Mouse (Mus musculus) lung, embryonic 16.5 days (tissue): ENCODE data around the gene Polr1b. TPM values are rescaled to one million over a fixed set of nuclear protein-coding genes. Genes with fewer than 3 reads are reported as not detected.
A peak's percentile ranks its signal among the peaks of the same experiment; 100 is the strongest.

ENCODE experiments used
- ATAC-seq: fragments of 200-750 bp; cut with Nextera tagmentation; 2 replicates; pipeline ENCODE4 v1.8.0; 2017; ENCODE audit warnings: low read depth, mild to moderate bottlenecking, moderate library complexity
- H3K27ac ChIP-seq: fragments of 300-500 bp; sonication (generic); 2 replicates; pipeline ENCODE4 v1.5.1; 2014; ENCODE audit warnings: mild to moderate bottlenecking, control low read depth, low read length
- H3K27me3 ChIP-seq: fragments of 300-500 bp; sonication (generic); 2 replicates; pipeline ENCODE4 v1.6.1; 2014; ENCODE audit warnings: low read depth, low read length, mixed read lengths; ENCODE audit not compliant: control insufficient read depth, insufficient read depth
- H3K36me3 ChIP-seq: fragments of 300-500 bp; sonication (generic); 2 replicates; pipeline ENCODE4 v1.6.1; 2014; ENCODE audit warnings: low read length; ENCODE audit not compliant: control insufficient read depth, insufficient read depth
- H3K4me1 ChIP-seq: fragments of 300-500 bp; sonication (generic); replicated peaks from 2 replicates; pipeline ENCODE4 v1.6.1; 2014; ENCODE audit warnings: low read length, mixed read lengths; ENCODE audit not compliant: control insufficient read depth, insufficient read depth
- H3K4me2 ChIP-seq: fragments of 300-500 bp; sonication (generic); 2 replicates; pipeline ENCODE4 v1.6.1; 2014; ENCODE audit warnings: low read depth, low read length, control low read depth
- H3K4me3 ChIP-seq: fragments of 300-500 bp; sonication (generic); 2 replicates; pipeline ENCODE4 v1.5.1; 2014; ENCODE audit warnings: mild to moderate bottlenecking, low read length, control low read depth
- H3K9ac ChIP-seq: fragments of 300-500 bp; sonication (generic); 2 replicates; pipeline ENCODE4 v1.6.1; 2014; ENCODE audit warnings: low read length, control low read depth
- H3K9me3 ChIP-seq: fragments of 300-500 bp; sonication (generic); 2 replicates; pipeline ENCODE4 v1.6.1; 2016; ENCODE audit warnings: low read length; ENCODE audit not compliant: control insufficient read depth
- WGBS: fragments of 180-500 bp; shearing (Covaris S2); extraction: QIAGEN DNeasy Blood & Tissue Kit; methylation state at CpG from one replicate; pipeline ENCODE4 v1.1.7; 2014; 5-methylcytosine and 5-hydroxymethylcytosine counted together
- polyA plus RNA-seq: library from polyadenylated mRNA; unstranded; fragments of >200 nt; fragmentation: Nextera tagmentation; extraction: Ambion mirVana; gene quantifications from 2 replicates; pipeline ENCODE4 v1.2.1, GENCODE M21; 2015

Polr1b gene
- polyA plus RNA-seq, result 20.2 and 22.4 TPM in 2 replicates

- Histone ChIP-seq H3K4me2 (peak within 1 kb of the TSS; percentile 79), H3K9ac (peak within 1 kb of the TSS; percentile 79), H3K4me3 (peak within 1 kb of the TSS; percentile 80), H3K27me3 (no peaks in the 10 kb centered on the region), H3K4me1 (peaks cover 5% of the 10 kb centered on the region; the same call in 1 of the 2 replicates), H3K36me3 (peaks cover 8% of the 10 kb centered on the region), H3K9me3 (no peaks in the 10 kb centered on the region), H3K27ac (peak within 1 kb of the TSS; percentile 45; the same call in 1 of the 2 replicates)
- under 1% methylated on average over 35 of the region's 35 CpGs for WGBS
- ATAC-seq, result peak; percentile 100
Measured at GRCm38 (mm10) chr2:129100784-129101310, at the start of gene Polr1b. TSS of gene Polr1b (plus strand) at chr2:129100995.

DNA sequence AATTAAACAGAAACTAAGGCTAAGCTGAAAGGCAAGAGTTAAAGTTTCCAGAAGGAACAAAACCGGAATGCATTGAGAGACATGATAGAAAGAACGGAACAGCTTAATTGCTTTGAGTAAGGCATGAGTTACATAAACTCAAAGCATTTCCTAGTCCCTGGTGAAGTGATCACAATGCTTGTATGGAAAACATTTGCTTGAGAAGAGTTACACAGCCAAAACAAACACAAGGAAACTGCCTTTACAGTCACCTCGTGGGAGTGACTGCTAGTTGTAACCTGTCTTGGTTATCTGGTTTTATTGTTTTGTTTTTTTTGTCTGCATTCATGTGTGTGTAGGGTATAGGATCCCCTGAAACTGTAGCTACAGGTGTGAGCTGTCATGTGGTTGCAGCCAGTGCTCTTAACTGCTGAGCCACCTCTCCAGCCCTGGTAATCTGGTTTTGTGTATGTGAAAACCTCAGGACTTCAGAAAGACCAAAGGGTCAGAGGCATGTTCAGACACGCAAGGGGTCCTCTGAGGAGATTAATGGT, 48.3 kb upstream of the Polr1b start:
- WGBS, result 38% methylated on average over 4 of the region's 4 CpGs
- no peak overlapping the region for H3K4me3 ChIP-seq
- 0 out of 2 replicates have a peak, but pooled peaks cover 2% of the 10 kb centered on the region for H3K9me3 ChIP-seq
- no peak overlapping the region for H3K27ac ChIP-seq
- no peak overlapping the region for H3K4me2 ChIP-seq
- no peaks in the 10 kb centered on the region for H3K36me3 ChIP-seq
- ATAC-seq, result no peak
- H3K4me1 ChIP-seq, result no peaks in the 10 kb centered on the region
- no peak overlapping the region for H3K9ac ChIP-seq
- no peaks in the 10 kb centered on the region for H3K27me3 ChIP-seq

- H3K4me2 ChIP-seq, result no peak overlapping the region
- no peaks in the 10 kb centered on the region for H3K4me1 ChIP-seq
- no peak overlapping the region for H3K4me3 ChIP-seq
- 81% methylated on average over 6 of the region's 6 CpGs for WGBS
- 0 out of 2 replicates have a peak, but pooled peaks cover 2% of the 10 kb centered on the region for H3K9me3 ChIP-seq
- ATAC-seq, result no peak
- no peaks in the 10 kb centered on the region for H3K36me3 ChIP-seq
- no peak overlapping the region for H3K9ac ChIP-seq
- H3K27ac ChIP-seq, result no peak overlapping the region
- no peaks in the 10 kb centered on the region for H3K27me3 ChIP-seq
Measured at GRCm38 (mm10) chr2:129055741-129056140, 45.1 kb upstream of the Polr1b start.

- Histone ChIP-seq H3K4me1 (no peaks in the 10 kb centered on the region), H3K27ac (no peak overlapping the region), H3K4me2 (no peak overlapping the region), H3K4me3 (no peak overlapping the region), H3K36me3 (no peaks in the 10 kb centered on the region), H3K27me3 (no peaks in the 10 kb centered on the region), H3K9ac (no peak overlapping the region), H3K9me3 (0 out of 2 replicates have a peak, but pooled peaks cover 2% of the 10 kb centered on the region)
- WGBS, result 51% methylated on average over 9 of the region's 9 CpGs
- no peak for ATAC-seq
Measured at GRCm38 (mm10) chr2:129056597-129056996, 44.2 kb upstream of the Polr1b start.

- H3K4me3 ChIP-seq, result no peak overlapping the region
- no peak overlapping the region for H3K9ac ChIP-seq
- WGBS, result 94% methylated on average over 8 of the region's 8 CpGs
- no peaks in the 10 kb centered on the region for H3K36me3 ChIP-seq
- H3K4me1 ChIP-seq, result no peaks in the 10 kb centered on the region
- H3K9me3 ChIP-seq, result 0 out of 2 replicates have a peak, but pooled peaks cover 2% of the 10 kb centered on the region
- H3K27me3 ChIP-seq, result no peaks in the 10 kb centered on the region
- no peak for ATAC-seq
- H3K27ac ChIP-seq, result no peak overlapping the region
- H3K4me2 ChIP-seq, result no peak overlapping the region
Measured at GRCm38 (mm10) chr2:129057256-129057655, 43.5 kb upstream of the Polr1b start.

- Histone ChIP-seq H3K4me1 (no peaks in the 10 kb centered on the region), H3K36me3 (no peaks in the 10 kb centered on the region), H3K9me3 (0 out of 2 replicates have a peak, but pooled peaks cover 2% of the 10 kb centered on the region), H3K4me2 (no peak overlapping the region), H3K27ac (no peak overlapping the region), H3K4me3 (no peak overlapping the region), H3K27me3 (no peaks in the 10 kb centered on the region), H3K9ac (no peak overlapping the region)
- no peak for ATAC-seq
- 84% methylated on average over 6 of the region's 6 CpGs for WGBS
Measured at GRCm38 (mm10) chr2:129057920-129058361, 42.9 kb upstream of the Polr1b start.

- ATAC-seq, result no peak
- 69% methylated on average over 10 of the region's 10 CpGs for WGBS
- peaks cover 4% of the 10 kb centered on the region; the same call in 1 of the 2 replicates for H3K4me1 ChIP-seq
- H3K9me3 ChIP-seq, result 0 out of 2 replicates have a peak, but pooled peaks cover under 1% of the 10 kb centered on the region
- H3K27ac ChIP-seq, result no peak overlapping the region
- no peaks in the 10 kb centered on the region for H3K36me3 ChIP-seq
- H3K4me3 ChIP-seq, result no peak overlapping the region
- no peak overlapping the region for H3K9ac ChIP-seq
- H3K27me3 ChIP-seq, result no peaks in the 10 kb centered on the region
- no peak overlapping the region for H3K4me2 ChIP-seq
Measured at GRCm38 (mm10) chr2:129061456-129062059, 39.2 kb upstream of the Polr1b start.

DNA sequence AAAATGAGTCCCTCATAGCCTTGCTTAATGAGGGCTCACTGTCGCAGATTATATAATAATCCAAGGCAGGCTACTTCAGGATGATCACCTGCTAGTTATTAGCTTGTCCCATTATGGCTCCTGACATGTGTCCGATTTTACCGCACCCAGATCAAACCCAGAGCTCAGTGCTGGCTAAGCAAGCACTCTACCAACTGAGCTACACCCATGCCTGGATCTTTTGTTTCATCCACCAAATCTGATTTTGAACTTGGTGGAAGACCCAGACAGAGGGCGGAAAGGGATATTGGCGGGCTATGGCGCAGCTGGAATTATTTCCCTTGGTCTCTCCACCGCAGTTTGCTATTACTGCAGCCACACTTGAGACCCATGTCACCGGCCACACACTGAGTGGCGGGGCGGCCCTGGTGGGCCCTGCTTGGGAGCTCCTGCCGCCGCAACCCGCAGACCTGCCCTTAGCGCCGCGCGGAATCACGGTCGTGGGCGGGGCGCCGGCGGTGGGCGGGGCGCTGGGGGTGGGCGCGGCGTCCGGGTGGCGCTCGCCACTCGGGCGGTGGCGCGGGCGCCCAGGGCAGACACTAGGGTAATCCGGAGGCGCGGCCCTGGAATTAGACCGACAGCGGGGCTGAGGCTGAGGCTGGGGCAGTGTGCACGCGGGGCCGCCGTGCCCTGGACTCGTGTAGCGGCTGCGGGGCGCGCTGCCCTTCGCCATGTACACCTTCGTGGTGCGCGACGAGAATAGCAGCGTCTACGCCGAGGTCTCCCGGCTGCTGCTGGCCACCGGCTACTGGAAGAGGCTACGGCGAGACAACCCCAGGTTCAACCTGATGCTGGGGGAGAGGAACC, 35.1 kb upstream of the Polr1b start, which contains the start of gene Ttl:
TSS of gene Ttl (plus strand) at position 506 of the 846 bp plus-strand sequence.
- peak within 1 kb of the TSS; percentile 88 for H3K9ac ChIP-seq
- WGBS, result 1% methylated on average over 54 of the region's 62 CpGs
- ATAC-seq, result peak; percentile 98

More for the DNA sequence above, 35.1 kb upstream of the Polr1b start, which contains the start of gene Ttl:
- H3K4me3 ChIP-seq, result peak within 1 kb of the TSS; percentile 92
- no peaks in the 10 kb centered on the region for H3K9me3 ChIP-seq
- H3K36me3 ChIP-seq, result no peaks in the 10 kb centered on the region
- peak within 1 kb of the TSS; percentile 89 for H3K4me2 ChIP-seq
- H3K27me3 ChIP-seq, result no peaks in the 10 kb centered on the region
- peaks cover 14% of the 10 kb centered on the region for H3K4me1 ChIP-seq
- peak within 1 kb of the TSS; percentile 75 for H3K27ac ChIP-seq
